Mouse (Mus musculus) adrenal gland, postnatal 36 days (tissue): ENCODE results near the gene Furin. TPM values are rescaled to one million over a fixed set of nuclear protein-coding genes. Genes with fewer than 3 reads are reported as not detected.
A peak's percentile ranks its signal among the peaks of the same experiment; 100 is the strongest.

ENCODE experiments used
- DNase-seq, 2 experiments: peaks; one replicate each; pipeline ENCODE4 v3.0.0; 2021; ENCODE audit warnings: mixed read lengths in 1 of 2
- total RNA-seq, 2 experiments: library from RNA; stranded (reverse); gene quantifications; 2 replicates each; pipeline ENCODE4 v1.2.3; 2021

Gene Furin
- total RNA-seq, 2 experiments from 2014 or later: 155 to 170 TPM

DNA sequence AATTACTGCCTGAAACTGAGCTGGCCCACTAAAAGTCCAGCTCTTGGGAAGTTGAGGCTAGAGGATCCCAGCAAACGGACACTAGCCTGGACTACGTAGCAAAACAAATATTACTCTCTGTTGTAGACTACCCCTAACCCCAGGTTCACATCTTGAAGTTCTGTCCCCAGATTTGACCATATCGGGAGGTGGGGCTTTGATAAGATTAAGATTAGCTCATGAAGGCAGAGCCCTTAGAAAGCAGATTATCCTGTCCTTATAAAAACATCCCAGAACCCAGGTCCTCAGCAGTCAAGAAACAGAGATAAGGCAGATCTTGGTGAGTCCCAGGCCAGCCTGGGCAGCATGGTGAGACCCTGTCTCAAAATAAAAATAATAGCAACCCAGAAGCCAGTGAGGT is 33.1 kb downstream of the Furin start:
- DNase-seq: no peak

DNA sequence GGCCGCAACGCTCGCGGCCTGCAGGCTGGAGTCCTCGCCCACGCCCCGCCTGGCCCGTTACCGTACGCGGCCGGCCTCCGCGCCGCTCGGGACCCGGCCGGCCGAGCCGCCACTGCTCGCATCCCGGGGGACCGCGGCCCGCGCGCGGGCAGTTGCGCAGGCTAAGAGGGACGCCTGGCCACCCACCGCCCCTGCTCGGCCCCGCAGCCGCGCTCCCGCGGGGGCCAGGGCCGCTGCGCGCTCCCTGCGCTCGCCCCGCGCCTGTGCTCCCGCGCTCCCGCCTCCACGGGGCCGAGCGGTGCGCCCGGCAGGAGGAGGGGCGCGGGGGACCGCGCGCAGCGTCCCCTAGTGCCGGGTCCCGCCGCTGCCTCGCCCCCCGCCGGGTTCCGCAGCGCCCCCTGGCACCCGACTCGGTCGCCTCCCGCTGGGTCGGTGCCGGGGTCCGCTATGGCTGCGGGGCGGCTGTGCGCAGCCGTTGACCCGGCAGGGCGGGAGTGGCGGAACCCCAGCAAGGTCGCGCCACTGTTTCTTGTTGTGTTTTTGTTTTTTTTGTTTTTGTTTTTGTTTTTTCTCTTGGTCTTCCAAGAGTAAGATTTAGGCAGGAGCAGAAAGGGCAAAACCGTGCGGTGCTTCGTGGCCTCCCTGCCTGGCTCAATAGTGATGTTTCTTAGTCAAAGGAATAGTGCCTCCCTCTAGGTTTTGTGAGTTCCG is 34.0 kb downstream of the Furin start, which contains the start of gene Man2a2:
TSS of gene Man2a2 (minus strand) at position 335 of the 711 bp plus-strand sequence.
- peak; percentile 85 to 94 for DNase-seq

DNA sequence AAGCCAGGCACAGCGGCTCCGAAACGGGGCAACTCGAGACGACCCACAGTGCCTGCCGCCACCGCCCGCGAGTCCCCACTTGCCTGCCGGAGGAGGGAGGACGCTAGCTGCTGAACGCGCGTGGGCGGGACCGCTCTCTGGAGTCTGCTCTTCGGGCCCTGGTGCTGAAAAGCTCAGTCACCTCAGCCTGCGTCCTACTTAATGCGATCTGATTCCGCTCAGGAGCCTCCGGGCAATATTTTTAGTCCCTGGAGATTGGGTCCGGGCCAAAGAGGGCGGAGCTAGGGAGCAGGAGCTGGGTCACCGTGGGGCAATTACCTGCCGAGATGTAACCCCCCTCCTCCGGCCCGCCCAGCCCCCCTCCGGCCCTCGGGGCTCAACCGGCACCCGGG is 34.6 kb downstream of the Furin start:
- peak; percentile 85 to 86 for DNase-seq

DNA sequence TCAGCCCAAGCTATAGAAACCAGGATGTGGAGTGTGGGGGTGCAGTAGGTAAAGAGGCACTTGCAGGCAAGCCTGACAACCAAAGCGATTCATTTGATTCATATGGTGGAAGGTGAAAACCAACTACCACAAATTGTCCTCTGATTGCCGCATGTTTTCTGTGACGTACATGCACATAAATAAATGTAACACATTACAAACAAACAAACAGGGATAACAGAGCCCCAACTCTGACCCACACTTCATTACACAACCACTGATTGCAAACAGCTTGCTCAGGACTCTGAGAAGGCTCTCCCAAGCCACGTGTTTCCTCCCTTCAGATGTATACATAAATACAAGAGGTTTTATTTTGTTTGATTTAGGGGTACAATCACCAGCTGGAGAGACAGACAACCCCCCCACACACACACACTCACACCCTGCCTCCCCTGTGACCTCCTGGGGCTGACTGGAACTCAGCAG is 35.2 kb downstream of the Furin start:
- no peak for DNase-seq

DNA sequence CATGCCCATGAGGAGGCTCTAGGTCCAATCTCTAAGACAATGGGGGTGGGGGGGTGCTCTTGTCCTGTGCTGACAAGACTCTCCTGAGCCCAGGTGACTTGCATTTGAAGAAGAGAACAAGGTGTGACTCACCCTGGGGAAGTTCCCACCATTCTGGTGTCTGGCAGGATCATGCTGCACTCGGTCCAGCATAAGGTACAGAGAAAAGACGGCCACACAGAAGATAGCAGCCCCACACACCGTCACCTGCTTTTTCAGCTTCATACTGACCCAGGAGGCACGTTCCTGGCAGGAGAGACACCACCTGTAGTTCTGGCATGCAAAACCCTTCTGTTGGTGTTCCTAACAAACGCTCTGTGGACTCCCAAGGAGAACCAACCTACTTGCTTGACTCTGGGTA is 35.8 kb downstream of the Furin start:
- DNase-seq: no peak

DNA sequence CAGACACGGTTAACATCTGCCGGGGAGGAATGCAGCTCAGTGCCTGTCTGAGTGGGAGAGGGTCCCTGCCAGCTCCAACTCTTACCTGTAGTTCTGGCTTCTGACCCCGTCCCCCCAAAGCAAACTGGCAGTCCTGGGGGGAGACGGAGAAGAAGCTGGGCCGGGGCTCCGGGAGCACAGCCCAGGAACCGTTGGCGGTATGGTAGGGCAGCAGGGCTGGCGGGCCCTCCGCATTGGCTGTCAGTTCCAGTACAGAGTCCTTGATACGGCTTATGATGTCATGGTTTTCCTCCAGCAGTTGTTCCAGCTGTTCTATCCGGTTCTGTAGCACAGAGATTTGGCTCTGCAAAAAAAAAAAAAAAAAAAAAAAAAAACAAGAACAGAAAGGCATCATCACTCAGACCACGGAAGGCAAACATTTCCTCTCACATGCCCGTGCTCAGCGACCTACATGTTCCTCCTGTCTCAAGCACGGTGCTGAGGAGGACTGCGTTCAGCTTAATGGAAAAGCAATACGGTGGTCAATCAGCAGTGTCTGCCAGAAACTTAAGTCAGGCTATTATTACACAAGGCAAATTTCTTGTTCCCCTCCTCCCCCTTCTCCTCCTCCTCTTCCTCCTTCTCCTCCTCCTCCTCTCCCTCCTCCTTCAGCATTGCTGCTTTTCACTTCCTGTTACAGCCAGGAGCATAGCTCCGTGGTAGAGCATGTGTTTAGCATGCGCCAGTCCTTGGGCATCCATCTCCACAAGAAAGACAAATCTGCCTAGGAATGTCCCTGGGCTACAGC is 36.4 kb downstream of the Furin start:
- DNase-seq: peak; percentile 52 to 63

DNA sequence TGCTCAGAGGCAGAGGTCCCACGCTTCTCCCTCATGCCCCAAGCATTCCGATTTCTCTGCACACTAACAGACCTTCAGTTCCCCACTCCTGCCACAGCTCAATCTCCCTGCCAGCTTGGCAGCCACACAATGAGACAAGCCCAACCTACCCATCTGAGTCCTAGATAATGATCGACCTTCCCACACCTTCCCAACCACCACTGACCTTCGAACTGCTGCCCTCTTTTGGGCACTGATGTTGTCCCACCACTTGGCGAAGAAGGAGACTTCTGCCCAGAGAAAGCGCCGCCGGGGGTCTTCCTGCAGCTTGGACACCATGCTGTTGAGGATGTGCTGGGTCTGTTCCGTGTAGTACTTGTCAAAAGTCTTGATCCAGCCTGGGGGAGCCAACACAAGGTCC is 37.2 kb downstream of the Furin start:
- no peak for DNase-seq

DNA sequence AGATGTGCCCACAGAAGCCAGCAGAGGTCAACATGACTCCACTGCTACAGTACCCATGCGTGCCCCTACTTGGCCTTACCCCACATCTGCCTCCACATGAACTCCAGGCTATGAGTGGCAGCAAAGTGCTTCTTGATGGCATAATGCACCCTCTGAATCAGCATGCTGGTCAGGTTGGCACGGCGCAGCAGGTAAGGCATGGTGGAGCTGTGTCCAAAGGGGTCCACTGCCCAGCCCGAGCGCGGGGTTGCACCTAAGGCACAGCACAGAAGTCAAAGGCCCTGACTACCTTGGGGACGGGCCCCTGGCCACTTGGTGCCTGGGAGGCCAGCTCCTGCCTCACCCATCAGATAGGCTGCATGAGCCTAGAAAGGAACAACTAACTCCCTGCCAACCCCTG is 38.0 kb downstream of the Furin start:
- no peak for DNase-seq

DNA sequence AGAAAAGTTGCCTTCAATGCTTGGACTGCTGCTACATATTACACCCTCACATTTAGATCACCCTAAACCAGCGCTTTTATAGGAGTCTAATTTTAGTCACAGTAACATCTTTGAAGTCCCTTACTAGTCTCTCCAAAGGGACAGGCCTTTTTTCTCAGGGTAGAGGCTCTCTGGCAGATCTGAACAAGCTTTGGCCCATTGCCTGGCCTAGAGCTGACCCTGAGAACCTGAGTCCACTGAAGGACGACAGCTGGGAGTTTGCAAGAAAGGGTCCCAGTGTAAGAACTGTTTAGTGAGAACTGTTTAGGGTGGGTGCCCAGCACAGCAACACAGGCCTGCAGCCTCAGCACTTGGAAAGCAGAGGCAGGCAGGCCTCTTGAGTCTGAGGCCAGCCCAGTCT is 39.5 kb downstream of the Furin start:
- peak; percentile 82 to 86 for DNase-seq

DNA sequence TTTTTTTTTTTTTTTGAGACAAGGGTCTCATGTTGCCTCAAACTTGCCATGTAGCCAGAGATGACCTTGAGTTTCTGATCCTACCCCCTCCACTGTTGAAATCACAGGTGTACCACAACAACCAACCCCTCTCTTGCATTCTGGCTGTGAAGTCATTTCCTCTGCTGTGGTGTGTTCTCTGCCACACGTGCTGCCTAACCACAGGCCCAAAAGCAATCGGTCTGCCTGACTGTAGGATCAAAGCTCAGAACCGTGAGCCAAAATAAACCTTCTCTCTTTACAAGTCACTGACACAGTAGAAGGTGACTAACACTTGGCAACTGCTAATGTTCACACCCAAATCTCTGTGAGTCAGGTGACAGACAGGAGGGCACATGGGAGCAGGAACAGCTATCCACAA is 44.8 kb downstream of the Furin start:
- no peak for DNase-seq

DNA sequence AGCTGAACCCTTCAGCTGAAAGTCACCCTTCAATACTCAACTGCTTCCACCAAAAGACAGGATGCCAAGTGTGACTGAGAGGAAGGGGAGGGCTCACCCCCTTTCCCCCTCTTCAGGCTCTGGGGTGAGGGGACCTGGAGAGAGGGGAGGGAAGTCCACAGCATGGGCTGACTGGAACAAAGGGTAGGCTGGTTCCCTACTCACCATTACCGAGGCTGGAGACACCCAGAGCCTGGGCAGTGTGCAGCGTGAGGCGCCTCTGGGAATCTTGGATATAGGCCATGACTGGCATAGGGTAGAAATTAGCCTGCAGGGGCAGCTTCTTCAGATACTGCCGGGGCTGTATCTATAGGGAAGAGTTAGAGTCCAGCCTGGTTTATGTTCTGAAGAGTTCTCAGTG is 47.2 kb downstream of the Furin start:
- no peak for DNase-seq

DNA sequence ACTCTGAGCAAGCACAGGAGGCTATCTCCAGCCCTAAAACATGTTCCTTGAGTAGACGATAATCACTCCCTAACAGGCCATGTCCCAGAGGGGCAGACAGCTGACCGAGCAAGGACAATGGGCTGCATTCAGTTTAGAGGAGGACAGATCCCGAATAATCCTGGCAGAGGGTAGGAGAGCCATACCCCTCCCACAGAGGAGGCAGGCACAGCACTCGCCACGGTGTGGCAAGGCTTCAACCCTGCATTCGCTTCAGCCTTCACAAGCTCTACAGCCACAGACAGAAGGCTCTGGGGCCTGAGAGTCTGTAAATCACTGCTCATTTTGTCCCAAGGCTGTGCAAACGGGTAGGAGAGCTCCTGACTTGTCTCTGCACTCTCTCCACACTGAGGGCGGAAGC is 48.1 kb downstream of the Furin start:
- DNase-seq: peak; percentile 43 to 46

DNA sequence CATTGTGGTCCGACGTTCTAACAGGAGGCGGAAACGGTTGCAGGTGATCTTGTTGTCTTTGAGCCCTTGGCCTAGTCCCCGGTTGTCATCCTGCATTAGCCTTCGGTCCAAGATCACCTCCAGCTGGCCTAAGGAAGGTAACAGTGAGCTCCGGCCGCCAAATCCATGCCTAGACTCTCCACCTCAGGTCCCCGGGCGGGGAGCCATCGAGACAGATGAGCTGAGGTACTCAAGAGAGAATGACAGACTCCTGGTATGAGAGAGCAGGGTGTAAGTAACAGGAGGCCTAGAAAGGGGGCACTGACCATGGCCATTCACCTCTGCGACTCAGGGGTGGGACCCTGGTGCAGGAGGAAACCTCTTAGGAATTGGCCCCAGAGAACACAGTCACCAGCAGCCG is 48.9 kb downstream of the Furin start:
- no peak for DNase-seq

DNA sequence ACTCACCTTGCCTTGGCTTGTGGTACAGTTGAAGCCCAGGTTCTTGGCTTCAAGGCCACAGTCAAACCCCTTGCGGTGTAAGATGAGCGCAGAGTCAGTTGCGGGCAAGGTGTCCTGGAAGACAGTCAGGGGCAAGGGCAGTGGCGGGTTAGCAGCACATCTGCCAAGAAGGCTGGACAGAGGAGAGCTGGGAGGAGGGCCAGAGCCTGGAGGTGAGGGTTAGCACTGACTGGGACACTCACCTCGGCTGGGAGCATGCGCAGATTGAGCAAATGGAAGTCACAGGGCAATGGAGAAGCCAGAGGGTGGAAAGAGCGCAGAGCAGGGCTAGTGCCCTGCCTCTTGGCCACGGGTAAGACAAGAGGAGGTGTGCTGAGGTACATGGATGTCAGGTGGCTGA is 52.3 kb downstream of the Furin start:
- DNase-seq: no peak

DNA sequence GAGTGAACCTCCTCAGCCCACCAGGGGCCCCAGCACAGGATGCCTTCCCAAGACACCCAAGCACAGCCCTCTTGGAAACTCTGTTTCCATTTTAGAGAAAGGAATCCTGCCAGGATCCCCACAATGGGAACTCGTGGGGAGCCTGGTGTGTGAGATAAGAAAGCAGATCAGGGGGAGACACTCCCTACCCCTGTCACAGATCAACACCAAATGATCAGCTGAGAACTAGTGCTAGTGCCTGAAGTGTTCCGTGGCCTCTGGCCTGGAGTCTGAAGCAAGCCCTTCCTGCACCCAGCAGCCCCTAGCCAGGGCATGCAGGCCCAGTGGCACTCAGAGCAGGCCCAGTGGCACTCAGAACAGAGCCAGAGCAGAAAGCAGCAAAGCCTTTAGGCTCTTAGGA is 54.4 kb downstream of the Furin start:
- no peak for DNase-seq

DNA sequence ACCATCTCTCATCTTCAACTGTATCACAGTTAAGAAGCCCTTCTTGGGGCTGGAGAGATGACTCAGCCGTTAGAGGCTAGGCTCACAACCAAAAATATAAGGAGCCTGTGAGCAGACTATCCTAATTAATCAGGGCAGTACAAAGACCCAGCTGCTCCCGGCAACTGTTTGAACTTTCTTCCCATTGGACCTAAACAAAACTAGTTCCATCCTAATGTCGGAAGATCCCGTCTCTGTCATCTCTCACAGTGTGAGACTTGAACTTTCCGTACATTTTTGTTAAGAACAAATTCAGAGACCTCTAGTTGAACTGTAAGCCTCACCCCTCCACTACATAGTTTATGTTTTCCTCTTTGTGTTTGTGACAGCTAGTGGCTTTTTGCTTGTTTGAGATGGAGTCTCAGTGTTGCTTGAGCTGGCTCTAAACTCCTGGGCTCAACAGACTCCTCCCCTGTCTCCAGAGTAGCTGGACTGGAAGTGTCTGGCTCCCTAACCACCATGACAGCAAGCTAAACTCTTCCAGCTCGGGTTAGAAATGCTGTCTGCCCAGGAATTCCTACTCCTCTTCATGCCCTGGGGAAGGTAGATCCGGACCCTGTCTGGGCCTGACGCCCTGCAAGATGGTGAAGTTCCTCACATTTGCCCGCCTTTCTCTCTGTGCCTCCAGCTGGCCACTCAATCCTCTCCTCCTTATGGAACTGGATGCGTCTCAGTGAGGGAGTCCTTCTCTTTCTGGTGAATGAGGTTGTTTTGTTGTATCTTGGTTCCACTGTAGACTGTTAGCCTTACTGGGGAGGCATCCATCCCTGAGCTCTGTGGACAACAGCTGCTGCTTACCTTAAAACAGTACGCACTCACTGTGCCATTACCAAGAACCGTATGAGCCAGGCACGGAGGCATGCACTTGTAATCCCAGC is 57.3 kb downstream of the Furin start:
- DNase-seq: no peak

DNA sequence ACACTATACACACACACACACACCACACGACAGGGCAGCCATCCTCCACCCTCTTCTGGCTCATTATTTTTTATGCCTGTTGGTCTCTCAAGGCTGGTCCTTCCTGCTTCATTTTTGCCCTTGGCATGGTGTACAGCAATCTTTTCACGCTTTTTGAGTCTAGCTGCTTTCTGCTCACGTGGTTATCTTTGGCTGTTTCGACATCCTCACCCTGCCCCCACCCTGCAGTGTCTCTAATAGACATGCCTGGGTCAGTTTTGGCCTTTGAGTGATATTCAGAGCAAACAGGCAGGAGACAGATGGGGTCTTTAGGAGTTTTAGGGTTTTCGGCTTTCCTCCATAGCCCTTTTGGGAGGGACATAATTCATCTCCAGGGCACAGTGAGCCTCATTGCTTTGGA is 58.4 kb downstream of the Furin start:
- DNase-seq: peak in 1 of 2 experiments; percentile 47

DNA sequence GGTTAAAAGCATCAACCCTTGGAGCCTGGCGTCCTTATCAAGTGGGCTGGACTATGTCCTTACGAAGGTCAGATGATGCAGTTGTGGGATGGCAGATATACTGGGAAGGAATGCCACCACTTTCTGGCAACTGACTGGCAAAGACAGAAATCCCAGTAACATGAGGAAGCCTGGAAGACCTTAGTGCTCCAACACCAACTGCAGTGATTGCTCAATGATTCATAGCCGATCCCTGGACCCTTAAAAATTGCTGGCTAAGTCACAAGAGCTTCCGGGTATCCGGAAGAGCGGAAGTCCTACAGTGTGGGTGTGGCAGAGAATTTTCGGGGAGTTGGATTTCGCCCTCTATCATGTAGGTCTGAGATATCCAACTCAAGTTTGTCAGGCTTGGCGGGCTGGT is 59.1 kb downstream of the Furin start:
- DNase-seq: no peak

DNA sequence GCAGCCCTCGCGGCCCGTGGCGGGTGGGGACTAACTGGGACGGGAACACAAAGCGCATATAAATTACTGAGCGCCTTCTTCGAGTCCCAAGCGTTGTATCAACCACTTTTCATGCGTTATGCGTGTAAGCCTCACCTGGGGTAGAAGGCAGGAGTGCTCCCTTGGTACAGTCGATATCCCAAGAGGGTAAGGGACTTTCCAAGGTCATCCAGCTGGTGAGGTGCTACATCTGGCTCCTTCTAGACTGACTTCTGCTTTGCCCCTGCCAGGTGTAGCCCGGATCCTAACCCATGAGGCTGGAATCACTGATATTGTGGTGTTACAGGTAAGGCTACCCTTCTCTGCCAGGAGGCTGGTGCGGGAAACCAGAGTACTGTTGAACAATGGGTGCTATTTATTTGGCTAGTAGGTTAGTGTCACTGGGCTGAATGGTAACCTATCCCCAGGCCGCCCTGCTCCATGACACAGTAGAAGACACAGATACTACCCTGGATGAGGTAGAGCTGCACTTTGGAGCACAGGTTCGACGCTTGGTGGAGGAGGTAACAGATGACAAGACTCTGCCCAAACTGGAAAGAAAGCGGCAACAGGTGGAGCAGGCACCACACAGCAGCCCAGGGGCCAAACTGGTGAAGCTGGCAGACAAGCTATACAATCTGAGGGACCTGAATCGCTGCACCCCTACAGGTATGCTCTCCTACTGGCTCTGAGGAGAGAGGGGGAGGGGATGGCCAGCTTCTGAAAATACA is 61.8 kb downstream of the Furin start:
- no peak for DNase-seq

DNA sequence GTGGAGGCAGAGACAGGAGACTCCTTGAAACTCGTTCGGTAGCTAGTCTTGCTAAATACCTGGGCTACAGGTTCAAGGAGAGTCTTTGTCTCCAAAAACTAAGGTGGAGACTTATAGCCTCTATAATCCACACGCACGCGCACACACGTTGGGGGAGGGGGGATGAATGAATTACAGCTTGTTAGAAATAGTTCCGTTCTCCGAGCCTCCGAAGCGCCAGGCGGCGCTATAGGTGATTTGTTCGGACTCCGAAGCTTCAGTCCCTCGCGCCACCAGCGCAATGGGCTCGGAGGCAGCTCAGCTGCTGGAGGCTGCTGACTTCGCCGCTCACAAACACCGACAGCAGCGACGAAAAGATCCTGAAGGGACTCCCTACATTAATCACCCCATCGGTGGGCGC is 62.4 kb downstream of the Furin start, which contains the start of gene Hddc3:
TSS of gene Hddc3 (plus strand) at position 247 of the 400 bp plus-strand sequence.
- DNase-seq: peak; percentile 93 to 94

DNA sequence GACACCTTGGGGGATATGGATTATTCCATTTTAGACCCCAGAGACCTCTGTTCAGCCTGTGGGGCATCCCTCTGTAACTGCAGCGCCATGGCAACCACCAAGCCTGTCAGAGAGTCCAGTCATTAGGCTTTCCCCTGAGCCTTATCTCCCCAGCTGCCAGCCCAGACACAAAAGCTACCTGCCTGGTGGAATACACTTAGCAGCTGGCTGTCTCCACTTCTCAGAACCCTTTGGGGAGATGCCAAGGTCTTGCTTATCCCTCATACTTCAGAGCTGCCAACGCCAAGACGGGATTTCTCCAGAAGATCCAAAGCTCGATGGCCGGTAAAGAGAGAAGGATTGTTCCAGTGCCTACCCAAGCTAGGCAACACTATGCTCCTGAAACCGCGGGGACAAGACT is 63.4 kb downstream of the Furin start:
- no peak for DNase-seq

DNA sequence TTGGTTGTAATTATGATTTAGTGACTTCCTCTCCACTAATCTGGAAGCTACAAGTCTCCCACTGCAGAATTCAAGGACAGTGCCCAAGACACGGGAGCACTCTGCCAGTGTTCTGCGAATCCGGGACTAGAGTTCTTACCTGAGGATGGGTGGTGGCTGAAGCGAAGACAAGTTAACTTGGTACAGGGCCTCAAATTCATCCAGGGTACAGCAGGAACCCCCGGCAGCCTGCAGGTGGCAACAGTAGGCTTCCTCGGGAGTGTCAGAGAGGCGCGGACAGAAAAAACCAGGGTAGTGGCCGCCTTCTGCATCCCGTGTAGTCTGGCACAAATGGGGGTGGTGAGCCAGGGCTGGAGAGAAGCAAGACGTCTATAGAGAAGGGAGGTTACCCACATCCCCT is 64.4 kb downstream of the Furin start, which contains the start of gene Unc45a:
TSS of gene Unc45a (minus strand) at position 213 of the 400 bp plus-strand sequence.
- DNase-seq: peak; percentile 80 to 84
